In genomic region chr7:27331854-27332253, GRCm38 (mm10) we compare ENCODE assay signal across 8 mouse cellular contexts. TPM values are rescaled to one million over a fixed set of nuclear protein-coding genes. Genes with fewer than 3 reads are reported as not detected.
A peak's percentile ranks its signal among the peaks of the same experiment; 100 is the strongest.
DNase-seq lines count a peak whose midpoint lies in the region; ATAC-seq and TF ChIP-seq lines count a peak whose summit lies in the region.

No protein-coding gene starts in this region.

- H3K4me2 ChIP-seq in heart, embryonic 12.5 days: peak overlapping the region; percentile 95
- H3K4me2 ChIP-seq in limb, embryonic 12.5 days: peak overlapping the region; percentile 93; the same call in 1 of the 2 replicates

- peaks cover 10% of the 10 kb centered on the region for H3K36me3 ChIP-seq in heart, embryonic 12.5 days
- H3K36me3 ChIP-seq in limb, embryonic 12.5 days: no peaks in the 10 kb centered on the region

- H3K4me3 ChIP-seq in heart, embryonic 12.5 days: peak overlapping the region; percentile 70
- H3K4me3 ChIP-seq in bone marrow macrophage, adult 2 months (ENCODE audit: insufficient read depth, low read length): peak overlapping the region; percentile 32
- H3K4me3 ChIP-seq in limb, embryonic 12.5 days (replicated peaks): 0 out of 2 replicates have a peak overlapping the region, but pooled peaks have one; percentile 44

- no peak for TF ChIP-seq POLR2A in bone marrow macrophage, adult 2 months (IDR thresholded peaks at IDR 0.05; ENCODE audit: borderline replicate concordance, low read depth, low read length)

- H3K9ac ChIP-seq in heart, embryonic 12.5 days: peak overlapping the region; percentile 57; the same call in 1 of the 2 replicates
- no peak overlapping the region for H3K9ac ChIP-seq in limb, embryonic 12.5 days (replicated peaks)

- no peak for ATAC-seq in heart, embryonic 12.5 days (ENCODE audit: insufficient number of reproducible peaks, low FRiP score)
- no peak for ATAC-seq in limb, embryonic 12.5 days (ENCODE audit: insufficient number of reproducible peaks, insufficient read depth, low FRiP score, low TSS enrichment, low read depth)

- DNase-seq in heart, adult 8-10 months (ENCODE audit: low spot score): no peak
- DNase-seq in 3T3-L1 (ENCODE audit: low read depth, low spot score): peak; percentile 58
- DNase-seq in adrenal gland, postnatal 10 days: no peak
- DNase-seq in cerebellum, postnatal 14 days: no peak
- no peak for DNase-seq in Muller cell, postnatal 12 days (ENCODE audit: inconsistent ontology term)

- H3K9me3 ChIP-seq in heart, embryonic 12.5 days (replicated peaks): no peaks in the 10 kb centered on the region
- no peaks in the 10 kb centered on the region for H3K9me3 ChIP-seq in limb, embryonic 12.5 days

- no peak for TF ChIP-seq CTCF in bone marrow macrophage, adult 2 months (IDR thresholded peaks at IDR 0.05; ENCODE audit: low read depth, low read length)

- H3K27me3 ChIP-seq in heart, embryonic 12.5 days (replicated peaks): peaks cover 87% of the 10 kb centered on the region
- H3K27me3 ChIP-seq in limb, embryonic 12.5 days: peaks cover 92% of the 10 kb centered on the region

- peaks cover 58% of the 10 kb centered on the region for H3K4me1 ChIP-seq in heart, embryonic 12.5 days (replicated peaks)
- peaks cover 14% of the 10 kb centered on the region for H3K4me1 ChIP-seq in bone marrow macrophage, adult 2 months (ENCODE audit: control insufficient read depth, insufficient read depth, low read length)
- peaks cover 56% of the 10 kb centered on the region for H3K4me1 ChIP-seq in limb, embryonic 12.5 days (replicated peaks)

- peak overlapping the region; percentile 84 for H3K27ac ChIP-seq in heart, embryonic 12.5 days (ENCODE audit: poor library complexity, severe bottlenecking)
- H3K27ac ChIP-seq in bone marrow macrophage, adult 2 months (ENCODE audit: insufficient read depth, low read depth, low read length): no peak overlapping the region
- no peak overlapping the region for H3K27ac ChIP-seq in limb, embryonic 12.5 days

- 8% methylated on average over 8 of the region's 8 CpGs for WGBS in heart, embryonic 12.5 days
- WGBS in limb, embryonic 12.5 days: 7% methylated on average over 8 of the region's 8 CpGs

RNA-seq across cellular contexts. Expression of gene Ltbp4, which starts 5.6 kb away (rescaled TPM):
- polyA plus RNA-seq in heart, embryonic 12.5 days (2016; fragmentation: Nextera tagmentation; extraction: Ambion mirVana): 53.9 and 57.1 TPM in 2 replicates
- 100 to 1,000 TPM; 166 to 198 (median 187) TPM for total RNA-seq in heart, adult 8-10 months (2022)
- polyA plus RNA-seq in bone marrow macrophage, adult 2 months (2012; ENCODE audit: insufficient read depth, insufficient read length, missing spikeins): 0.84 TPM in 1 of 2 replicates, not detected in the other
- polyA plus RNA-seq in limb, embryonic 12.5 days (2016; fragmentation: Nextera tagmentation; extraction: Ambion mirVana): 15.2 and 15.8 TPM in 2 replicates
- total RNA-seq in adrenal gland, postnatal 10 days (2021): 100 to 1,000 TPM; 107 to 111 TPM

RNA-seq across cellular contexts. Expression of gene Shkbp1, which starts 24.0 kb away (rescaled TPM):
- 35.4 and 39.4 TPM in 2 replicates for polyA plus RNA-seq in heart, embryonic 12.5 days (2016; fragmentation: Nextera tagmentation; extraction: Ambion mirVana)
- 1 to 10 TPM; 4.8 to 8.0 (median 6.0) TPM for total RNA-seq in heart, adult 8-10 months (2022)
- 51.0 and 60.8 TPM in 2 replicates for polyA plus RNA-seq in bone marrow macrophage, adult 2 months (2012; ENCODE audit: insufficient read depth, insufficient read length, missing spikeins)
- polyA plus RNA-seq in limb, embryonic 12.5 days (2016; fragmentation: Nextera tagmentation; extraction: Ambion mirVana): 59.5 and 59.9 TPM in 2 replicates
- total RNA-seq in adrenal gland, postnatal 10 days (2021): 10 to 100 TPM; 19.6 to 22.9 TPM

RNA-seq across cellular contexts. Expression of gene Gm20479, which starts 25.4 kb away (rescaled TPM):
- polyA plus RNA-seq in heart, embryonic 12.5 days (2016; fragmentation: Nextera tagmentation; extraction: Ambion mirVana): 1.2 and 1.5 TPM in 2 replicates
- not detected for total RNA-seq in heart, adult 8-10 months (2022)
- polyA plus RNA-seq in bone marrow macrophage, adult 2 months (2012; ENCODE audit: insufficient read depth, insufficient read length, missing spikeins): 10.4 TPM in 1 of 2 replicates, not detected in the other
- polyA plus RNA-seq in limb, embryonic 12.5 days (2016; fragmentation: Nextera tagmentation; extraction: Ambion mirVana): 0.42 TPM in 1 of 2 replicates, not detected in the other
- total RNA-seq in adrenal gland, postnatal 10 days (2021): 1 to 10 TPM in 1 of 2 experiments, not detected in 1; 2.5 TPM
